Mouse (Mus musculus): Measurements from ENCODE around the gene Capn2. TPM values are rescaled to one million over a fixed set of nuclear protein-coding genes. Genes with fewer than 3 reads are reported as not detected.

Gene Capn2
- polyA plus RNA-seq, 1 experiment from 2014 or later: 39.6 TPM

- 90% methylated on average over 2 of the region's 2 CpGs for WGBS
- Histone ChIP-seq H3K4me2 (ENCODE audit: low read length) (no peak overlapping the region), H3K4me3 (ENCODE audit: low read depth, low read length) (no peak overlapping the region), H3K9me3 (replicated peaks; ENCODE audit: control insufficient read depth, low read length) (no peaks in the 10 kb centered on the region), H3K27ac (ENCODE audit: low read depth, low read length) (no peak overlapping the region), H3K4me1 (ENCODE audit: control insufficient read depth, insufficient read depth, low read length) (no peaks in the 10 kb centered on the region), H3K9ac (ENCODE audit: low read length) (no peak overlapping the region), H3K36me3 (ENCODE audit: control insufficient read depth, insufficient read depth, low read length) (peaks cover 81% of the 10 kb centered on the region), H3K27me3 (replicated peaks; ENCODE audit: control insufficient read depth, insufficient read depth, low read length) (no peaks in the 10 kb centered on the region)
- DNase-seq (ENCODE audit: low spot score) (no peak), ATAC-seq (no peak)
Observed at GRCm38 (mm10) chr1:182444116-182444515, 73.3 kb downstream of the Capn2 start.

GRCm38 (mm10) chr1:182441791-182442473, 75.5 kb downstream of the Capn2 start:
- no peaks in the 10 kb centered on the region for H3K27me3 ChIP-seq (replicated peaks; ENCODE audit: control insufficient read depth, insufficient read depth, low read length)
- H3K4me1 ChIP-seq (ENCODE audit: control insufficient read depth, insufficient read depth, low read length): no peaks in the 10 kb centered on the region
- H3K4me2 ChIP-seq (ENCODE audit: low read length): no peak overlapping the region
- no peak overlapping the region for H3K27ac ChIP-seq (ENCODE audit: low read depth, low read length)
- no peak for DNase-seq (ENCODE audit: low spot score)
- H3K36me3 ChIP-seq (ENCODE audit: control insufficient read depth, insufficient read depth, low read length): peaks cover 77% of the 10 kb centered on the region
- H3K9ac ChIP-seq (ENCODE audit: low read length): no peak overlapping the region
- WGBS: 88% methylated on average over 18 of the region's 18 CpGs
- no peaks in the 10 kb centered on the region for H3K9me3 ChIP-seq (replicated peaks; ENCODE audit: control insufficient read depth, low read length)
- H3K4me3 ChIP-seq (ENCODE audit: low read depth, low read length): no peak overlapping the region
- ATAC-seq: no peak

- Histone ChIP-seq H3K36me3 (ENCODE audit: control insufficient read depth, insufficient read depth, low read length) (peaks cover 68% of the 10 kb centered on the region), H3K9me3 (replicated peaks; ENCODE audit: control insufficient read depth, low read length) (no peaks in the 10 kb centered on the region), H3K4me3 (ENCODE audit: low read depth, low read length) (no peak overlapping the region), H3K9ac (ENCODE audit: low read length) (no peak overlapping the region), H3K4me2 (ENCODE audit: low read length) (no peak overlapping the region), H3K27ac (ENCODE audit: low read depth, low read length) (no peak overlapping the region), H3K27me3 (replicated peaks; ENCODE audit: control insufficient read depth, insufficient read depth, low read length) (no peaks in the 10 kb centered on the region), H3K4me1 (ENCODE audit: control insufficient read depth, insufficient read depth, low read length) (no peaks in the 10 kb centered on the region)
- ATAC-seq (no peak), DNase-seq (ENCODE audit: low spot score) (peak; percentile 20)
- 83% methylated on average over 5 of the region's 5 CpGs for WGBS
Observed at GRCm38 (mm10) chr1:182439546-182440222, 77.7 kb downstream of the Capn2 start.

GRCm38 (mm10) chr1:182436746-182437145, 80.7 kb downstream of the Capn2 start:
- H3K9ac ChIP-seq (ENCODE audit: low read length): no peak overlapping the region
- H3K4me2 ChIP-seq (ENCODE audit: low read length): no peak overlapping the region
- H3K4me3 ChIP-seq (ENCODE audit: low read depth, low read length): no peak overlapping the region
- H3K27ac ChIP-seq (ENCODE audit: low read depth, low read length): no peak overlapping the region
- no peaks in the 10 kb centered on the region for H3K27me3 ChIP-seq (replicated peaks; ENCODE audit: control insufficient read depth, insufficient read depth, low read length)
- H3K36me3 ChIP-seq (ENCODE audit: control insufficient read depth, insufficient read depth, low read length): peaks cover 62% of the 10 kb centered on the region
- no peak for ATAC-seq
- H3K9me3 ChIP-seq (replicated peaks; ENCODE audit: control insufficient read depth, low read length): no peaks in the 10 kb centered on the region
- no peaks in the 10 kb centered on the region for H3K4me1 ChIP-seq (ENCODE audit: control insufficient read depth, insufficient read depth, low read length)
- no peak for DNase-seq (ENCODE audit: low spot score)
- 73% methylated on average over 5 of the region's 5 CpGs for WGBS

- DNase-seq (ENCODE audit: low spot score) (no peak), ATAC-seq (no peak)
- no peak overlapping the region for H3K27ac ChIP-seq (ENCODE audit: low read depth, low read length)
- H3K4me1 ChIP-seq (ENCODE audit: control insufficient read depth, insufficient read depth, low read length): no peaks in the 10 kb centered on the region
- H3K4me2 ChIP-seq (ENCODE audit: low read length): no peak overlapping the region
- H3K9ac ChIP-seq (ENCODE audit: low read length): no peak overlapping the region
- 95% methylated on average over 3 of the region's 3 CpGs for WGBS
- peaks cover 60% of the 10 kb centered on the region for H3K36me3 ChIP-seq (ENCODE audit: control insufficient read depth, insufficient read depth, low read length)
- H3K27me3 ChIP-seq (replicated peaks; ENCODE audit: control insufficient read depth, insufficient read depth, low read length): no peaks in the 10 kb centered on the region
- no peak overlapping the region for H3K4me3 ChIP-seq (ENCODE audit: low read depth, low read length)
- H3K9me3 ChIP-seq (replicated peaks; ENCODE audit: control insufficient read depth, low read length): no peaks in the 10 kb centered on the region
Observed at GRCm38 (mm10) chr1:182432059-182432458, 85.3 kb downstream of the Capn2 start.

GRCm38 (mm10) chr1:182430676-182431075, 86.7 kb downstream of the Capn2 start:
- Histone ChIP-seq H3K27me3 (replicated peaks; ENCODE audit: control insufficient read depth, insufficient read depth, low read length) (no peaks in the 10 kb centered on the region), H3K36me3 (ENCODE audit: control insufficient read depth, insufficient read depth, low read length) (peaks cover 56% of the 10 kb centered on the region), H3K9me3 (replicated peaks; ENCODE audit: control insufficient read depth, low read length) (no peaks in the 10 kb centered on the region), H3K4me3 (ENCODE audit: low read depth, low read length) (no peak overlapping the region), H3K9ac (ENCODE audit: low read length) (no peak overlapping the region), H3K27ac (ENCODE audit: low read depth, low read length) (no peak overlapping the region), H3K4me1 (ENCODE audit: control insufficient read depth, insufficient read depth, low read length) (no peaks in the 10 kb centered on the region), H3K4me2 (ENCODE audit: low read length) (no peak overlapping the region)
- ATAC-seq (no peak), DNase-seq (ENCODE audit: low spot score) (no peak)
- WGBS: 89% methylated on average over 2 of the region's 2 CpGs

GRCm38 (mm10) chr1:182429826-182430225, 87.6 kb downstream of the Capn2 start:
- Histone ChIP-seq H3K9ac (ENCODE audit: low read length) (no peak overlapping the region), H3K27ac (ENCODE audit: low read depth, low read length) (no peak overlapping the region), H3K4me3 (ENCODE audit: low read depth, low read length) (no peak overlapping the region), H3K36me3 (ENCODE audit: control insufficient read depth, insufficient read depth, low read length) (peaks cover 48% of the 10 kb centered on the region), H3K4me1 (ENCODE audit: control insufficient read depth, insufficient read depth, low read length) (peaks cover 4% of the 10 kb centered on the region; the same call in 1 of the 2 replicates), H3K9me3 (replicated peaks; ENCODE audit: control insufficient read depth, low read length) (no peaks in the 10 kb centered on the region), H3K27me3 (replicated peaks; ENCODE audit: control insufficient read depth, insufficient read depth, low read length) (no peaks in the 10 kb centered on the region), H3K4me2 (ENCODE audit: low read length) (no peak overlapping the region)
- 84% methylated on average over 3 of the region's 3 CpGs for WGBS
- DNase-seq (ENCODE audit: low spot score) (no peak), ATAC-seq (no peak)

- no peak for DNase-seq (ENCODE audit: low spot score)
- Histone ChIP-seq H3K36me3 (ENCODE audit: control insufficient read depth, insufficient read depth, low read length) (peaks cover 32% of the 10 kb centered on the region), H3K4me1 (ENCODE audit: control insufficient read depth, insufficient read depth, low read length) (peaks cover 5% of the 10 kb centered on the region; the same call in 1 of the 2 replicates), H3K4me2 (ENCODE audit: low read length) (no peak overlapping the region), H3K27ac (ENCODE audit: low read depth, low read length) (no peak overlapping the region), H3K27me3 (replicated peaks; ENCODE audit: control insufficient read depth, insufficient read depth, low read length) (no peaks in the 10 kb centered on the region), H3K9me3 (replicated peaks; ENCODE audit: control insufficient read depth, low read length) (no peaks in the 10 kb centered on the region), H3K9ac (ENCODE audit: low read length) (no peak overlapping the region), H3K4me3 (ENCODE audit: low read depth, low read length) (no peak overlapping the region)
- ATAC-seq: no peak
- WGBS: 80% methylated on average over 1 of the region's 1 CpGs
Observed at GRCm38 (mm10) chr1:182427426-182427825, 90.0 kb downstream of the Capn2 start.

- DNase-seq (ENCODE audit: low spot score) (no peak), ATAC-seq (no peak)
- Histone ChIP-seq H3K27me3 (replicated peaks; ENCODE audit: control insufficient read depth, insufficient read depth, low read length) (no peaks in the 10 kb centered on the region), H3K9ac (ENCODE audit: low read length) (no peak overlapping the region), H3K4me3 (ENCODE audit: low read depth, low read length) (no peak overlapping the region), H3K27ac (ENCODE audit: low read depth, low read length) (no peak overlapping the region; the same call in 1 of the 2 replicates), H3K9me3 (replicated peaks; ENCODE audit: control insufficient read depth, low read length) (no peaks in the 10 kb centered on the region), H3K36me3 (ENCODE audit: control insufficient read depth, insufficient read depth, low read length) (peaks cover 22% of the 10 kb centered on the region), H3K4me2 (ENCODE audit: low read length) (no peak overlapping the region), H3K4me1 (ENCODE audit: control insufficient read depth, insufficient read depth, low read length) (peaks cover 5% of the 10 kb centered on the region; the same call in 1 of the 2 replicates)
- WGBS: 54% methylated on average over 2 of the region's 2 CpGs
Observed at GRCm38 (mm10) chr1:182426444-182426843, 91.0 kb downstream of the Capn2 start.

All from forebrain, embryonic 14.5 days (tissue).